Mouse (Mus musculus) urinary bladder, adult 2 months (tissue): ENCODE measurements around the gene Ikzf2. TPM values are rescaled to one million over a fixed set of nuclear protein-coding genes. Genes with fewer than 3 reads are reported as not detected.

Source experiments
- DNase-seq: peaks from one replicate; pipeline ENCODE4 v3.0.0; 2022; ENCODE audit warnings: low spot score
- polyA plus RNA-seq: library from polyadenylated mRNA; depleted of rRNA; stranded (reverse); fragments of >200 nt; gene quantifications from 2 replicates; pipeline ENCODE4 v1.2.3, GENCODE M21; 2012; rRNA removed

Gene Ikzf2
- polyA plus RNA-seq = 12.9 and 14.0 TPM in 2 replicates

DNA sequence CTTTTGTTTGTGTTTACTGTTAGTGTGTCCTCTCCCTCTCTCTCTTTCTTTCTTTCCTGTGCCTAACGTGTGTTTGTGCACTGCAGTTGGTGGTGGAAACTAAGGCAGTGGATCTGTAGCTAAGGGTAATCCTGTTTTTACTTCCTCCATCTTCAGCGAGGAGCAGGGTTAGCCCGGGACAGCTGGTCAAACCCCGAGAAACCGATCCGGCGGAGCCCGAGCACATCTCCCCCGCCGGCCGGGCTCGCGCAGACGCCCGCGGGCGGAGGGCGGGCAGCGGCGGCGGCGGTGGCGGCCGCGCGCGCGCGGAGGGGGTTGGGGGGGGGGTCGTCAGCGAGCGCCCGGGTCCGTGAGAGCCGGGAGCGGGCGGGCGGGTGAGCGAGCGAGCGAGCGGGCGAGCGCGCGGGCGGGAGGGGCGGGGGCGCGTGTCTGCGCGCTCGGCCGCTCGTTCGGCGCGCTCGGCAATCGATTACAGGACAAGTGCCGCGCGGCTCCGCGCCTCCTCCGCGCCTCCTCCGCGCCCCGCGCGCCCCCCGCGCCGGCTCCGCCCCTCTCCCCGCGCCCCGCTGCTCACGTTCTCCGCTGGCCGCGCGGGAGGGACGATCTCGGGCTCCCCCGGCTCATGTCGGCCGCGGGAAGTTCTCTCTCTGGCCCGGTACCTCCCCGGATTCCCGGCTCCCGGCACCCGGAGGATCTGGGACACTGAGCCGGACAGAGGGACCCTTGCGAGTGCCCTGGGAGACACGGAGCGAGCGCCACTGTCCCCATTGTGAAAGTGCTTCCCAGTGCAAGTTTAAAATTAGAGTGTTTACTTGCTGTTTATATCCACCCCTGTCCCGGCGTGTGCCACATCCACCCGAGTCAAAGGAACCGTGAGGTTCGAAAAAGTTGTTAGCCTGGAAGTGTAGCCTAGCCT is at the start of gene Ikzf2:
TSS of gene Ikzf2 (minus strand) at position 170 of the 916 bp plus-strand sequence.
- DNase-seq = peak; percentile 79

DNA sequence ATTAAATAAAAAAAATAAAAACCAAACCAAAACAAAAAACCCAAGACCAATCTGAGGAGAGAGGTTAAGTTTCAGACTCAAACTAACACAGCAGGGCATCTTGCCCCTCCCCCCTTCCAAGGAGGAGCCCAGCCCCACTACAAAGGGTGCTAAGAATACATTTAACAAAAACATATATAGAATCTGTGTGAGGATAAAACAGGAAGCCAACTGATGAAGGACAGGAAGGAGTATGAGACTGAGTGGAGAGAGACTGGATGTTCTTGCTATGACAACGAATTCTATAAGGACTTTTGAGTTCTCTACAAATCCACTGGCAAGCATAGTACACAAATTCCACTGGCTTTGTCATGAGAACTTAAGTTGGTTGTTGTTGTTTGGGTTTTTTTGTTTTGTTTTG is 42.7 kb upstream of the Ikzf2 start:
- DNase-seq = no peak

DNA sequence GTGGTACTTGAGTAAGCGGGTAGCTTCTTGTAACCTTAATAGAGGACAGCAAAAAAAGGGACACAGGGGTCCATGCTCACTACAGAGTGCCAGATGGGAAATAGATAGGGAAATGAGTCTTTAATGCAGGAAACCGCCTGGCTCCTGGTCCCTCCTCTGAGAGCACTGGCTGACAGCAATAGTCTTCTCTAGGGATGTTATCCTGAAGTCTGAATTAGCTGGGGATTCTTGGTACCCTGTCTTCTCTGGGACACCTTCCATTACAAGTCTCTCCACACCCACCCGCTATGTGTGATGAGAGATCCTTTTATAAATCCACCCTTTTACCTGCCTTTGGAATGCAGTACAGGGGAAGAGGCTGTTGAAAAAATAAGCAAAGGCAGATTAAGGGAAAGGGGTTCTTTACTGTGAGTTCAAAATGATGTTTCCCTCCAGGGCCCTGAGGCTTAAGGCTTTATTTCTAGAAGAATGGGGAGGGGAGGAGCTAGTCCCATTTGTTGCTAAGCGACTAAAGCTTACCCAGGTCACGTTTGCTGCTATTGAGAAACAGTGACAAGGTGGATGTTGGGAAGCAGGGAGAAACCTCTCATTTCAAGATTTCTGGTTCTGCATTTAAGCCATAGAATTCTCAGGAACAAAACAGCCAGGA is 42.1 kb upstream of the Ikzf2 start:
- no peak for DNase-seq

DNA sequence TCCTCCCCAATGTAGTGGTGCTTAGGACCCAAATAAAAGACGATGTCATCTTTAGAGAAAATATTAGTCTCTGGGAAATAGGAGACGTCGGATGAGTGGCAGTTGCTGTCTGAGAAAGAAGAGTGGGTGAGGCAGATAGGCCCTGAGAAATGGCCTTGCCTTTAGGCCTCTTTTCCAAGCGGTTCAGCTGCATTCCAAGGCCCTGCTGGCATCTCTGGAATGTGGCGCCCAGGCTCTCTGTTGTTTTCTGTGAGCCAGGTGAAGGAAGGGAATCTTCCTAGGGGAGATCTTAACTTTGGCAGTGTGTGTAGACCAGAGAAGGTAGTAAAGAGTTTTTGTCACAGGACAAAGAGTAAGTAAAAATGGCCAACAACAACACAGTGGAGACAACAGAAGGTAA is 40.9 kb upstream of the Ikzf2 start:
- DNase-seq = no peak

DNA sequence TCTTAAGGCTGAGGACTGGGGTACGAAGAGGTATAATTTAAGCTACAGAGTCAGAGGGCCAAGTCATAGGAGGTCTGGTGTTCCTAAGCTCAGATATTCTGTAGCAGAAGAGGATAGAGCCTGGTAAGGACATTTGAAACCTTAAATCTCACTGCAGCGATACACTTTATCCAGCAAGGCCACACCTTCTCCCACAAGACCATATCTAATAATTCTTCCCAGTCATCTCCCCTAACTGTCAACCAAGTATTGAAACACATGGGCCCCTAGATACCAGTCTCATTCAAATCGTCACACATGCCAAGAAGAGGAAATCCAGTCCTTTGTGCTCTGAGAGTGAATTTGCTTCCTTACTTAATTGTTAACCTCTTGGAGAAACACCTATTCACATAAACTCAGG is 30.1 kb upstream of the Ikzf2 start:
- no peak for DNase-seq

DNA sequence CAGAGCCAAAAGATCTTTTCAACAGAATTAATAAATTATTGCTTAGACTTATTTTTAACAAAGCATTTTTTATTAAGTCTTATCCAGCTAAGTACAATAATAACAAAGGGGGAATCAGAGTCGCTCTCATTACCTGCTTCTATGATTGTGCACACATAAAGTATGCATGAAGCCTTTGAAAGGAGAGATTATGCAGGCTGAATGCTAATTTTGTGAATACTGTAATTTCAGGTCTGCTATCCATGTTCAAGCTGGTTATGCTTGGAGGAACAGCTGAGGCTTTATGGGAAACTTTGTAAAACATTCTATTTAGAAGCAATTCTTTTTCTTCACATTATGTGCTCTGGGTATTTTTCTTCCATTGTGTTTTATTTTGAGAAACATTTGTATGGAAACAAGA is 21.5 kb upstream of the Ikzf2 start:
- DNase-seq = no peak

DNA sequence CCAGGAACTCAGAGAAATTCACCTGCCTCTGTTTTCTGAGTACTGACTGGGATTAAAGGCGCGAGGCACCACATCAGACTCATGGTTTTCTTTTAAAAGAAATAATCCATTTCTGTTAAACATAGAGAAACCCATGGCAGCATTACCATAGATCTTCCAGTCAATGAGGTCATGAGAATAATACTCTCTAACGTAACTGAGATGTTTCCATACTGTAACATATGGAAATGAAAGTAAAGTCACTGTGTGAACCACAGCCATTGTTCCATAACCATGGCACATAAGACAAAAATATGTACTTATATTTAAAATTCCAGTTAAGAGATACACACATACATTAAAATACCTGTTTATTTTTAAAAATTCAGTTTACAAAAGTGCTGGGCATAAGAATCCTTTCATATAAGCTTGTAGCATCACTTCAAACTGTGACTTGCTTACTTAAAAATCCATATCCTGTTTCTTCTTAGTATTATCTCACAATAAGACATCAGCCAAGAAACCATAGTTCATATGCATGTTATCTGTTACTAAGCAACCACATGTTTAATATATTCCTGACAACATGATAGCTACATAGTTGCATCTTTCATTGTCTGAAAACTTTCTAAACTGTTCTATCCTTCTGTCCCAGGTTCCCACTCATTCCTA is 16.6 kb upstream of the Ikzf2 start:
- DNase-seq = no peak

DNA sequence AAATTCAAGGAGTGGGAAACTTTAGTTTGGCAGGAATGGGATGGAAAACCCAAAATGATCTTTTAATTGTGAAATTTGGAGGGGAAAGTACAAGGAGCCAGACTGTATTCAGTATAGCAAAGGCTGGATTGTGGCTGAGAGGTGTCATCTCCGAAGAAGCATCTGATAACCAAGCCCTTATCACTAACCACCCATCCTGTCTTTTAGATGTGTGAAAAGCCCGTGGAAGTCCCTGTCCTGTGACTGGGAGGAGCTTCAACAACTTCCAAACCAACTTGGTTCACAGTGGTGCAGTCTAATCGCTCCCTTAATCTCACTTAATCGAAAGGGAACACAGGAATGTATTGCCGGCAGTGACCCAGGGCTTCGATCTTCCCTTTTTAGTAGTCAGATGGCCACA is 4.9 kb upstream of the Ikzf2 start:
- DNase-seq = no peak

DNA sequence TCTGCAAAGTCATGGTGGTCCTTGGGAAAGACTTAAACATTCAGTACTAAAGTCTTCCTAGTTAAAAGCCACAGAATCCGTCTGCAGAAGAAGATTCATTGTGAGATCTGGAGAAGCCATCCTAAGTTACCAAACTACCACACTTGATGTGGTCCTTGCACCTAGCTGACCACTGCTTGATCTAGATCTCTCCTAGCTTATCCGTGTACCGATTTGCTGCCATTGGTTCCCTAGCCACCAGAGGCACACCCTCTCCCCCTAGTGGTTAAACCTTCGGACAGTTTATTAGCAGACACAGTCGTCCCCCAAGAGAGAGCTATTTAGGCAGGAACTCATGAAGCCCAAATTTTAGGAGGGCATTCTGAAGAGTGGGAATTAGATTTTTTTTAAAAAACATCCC is 1.9 kb upstream of the Ikzf2 start:
- no peak for DNase-seq

DNA sequence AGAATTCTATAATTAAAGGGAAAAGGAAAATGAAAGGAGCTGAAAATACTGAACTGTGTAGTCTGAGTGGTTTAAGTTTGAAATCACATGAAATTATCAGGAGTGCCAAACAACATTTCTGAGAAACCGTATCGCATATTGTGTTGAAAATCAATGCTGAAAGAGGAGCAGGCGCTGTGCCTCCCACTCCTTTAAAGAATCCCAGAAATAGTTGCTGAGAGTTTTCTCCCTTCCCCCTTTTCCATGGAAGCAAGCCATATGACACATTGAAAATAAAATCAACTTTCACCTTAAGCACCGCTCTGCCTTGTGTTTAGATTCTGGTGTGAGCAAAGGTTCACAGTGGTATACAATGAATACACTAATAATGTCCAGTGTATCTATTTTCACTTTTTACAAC is 1.1 kb upstream of the Ikzf2 start:
- no peak for DNase-seq

DNA sequence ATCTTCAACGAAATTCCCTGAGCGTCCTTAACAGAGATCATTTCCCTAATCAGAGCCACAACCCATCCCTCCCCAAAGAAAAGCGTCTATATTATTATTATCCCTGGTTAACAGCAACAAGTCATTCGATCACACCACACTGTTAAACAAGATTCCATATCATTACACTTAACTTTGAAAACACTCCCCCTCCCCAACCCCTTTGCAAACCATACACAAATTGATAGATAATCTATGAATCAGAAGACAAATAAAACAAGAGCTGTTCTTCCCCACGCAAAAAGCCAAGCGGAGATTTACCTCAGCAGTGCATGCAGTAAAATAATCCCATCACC is 337 bp downstream of the Ikzf2 start:
- no peak for DNase-seq

DNA sequence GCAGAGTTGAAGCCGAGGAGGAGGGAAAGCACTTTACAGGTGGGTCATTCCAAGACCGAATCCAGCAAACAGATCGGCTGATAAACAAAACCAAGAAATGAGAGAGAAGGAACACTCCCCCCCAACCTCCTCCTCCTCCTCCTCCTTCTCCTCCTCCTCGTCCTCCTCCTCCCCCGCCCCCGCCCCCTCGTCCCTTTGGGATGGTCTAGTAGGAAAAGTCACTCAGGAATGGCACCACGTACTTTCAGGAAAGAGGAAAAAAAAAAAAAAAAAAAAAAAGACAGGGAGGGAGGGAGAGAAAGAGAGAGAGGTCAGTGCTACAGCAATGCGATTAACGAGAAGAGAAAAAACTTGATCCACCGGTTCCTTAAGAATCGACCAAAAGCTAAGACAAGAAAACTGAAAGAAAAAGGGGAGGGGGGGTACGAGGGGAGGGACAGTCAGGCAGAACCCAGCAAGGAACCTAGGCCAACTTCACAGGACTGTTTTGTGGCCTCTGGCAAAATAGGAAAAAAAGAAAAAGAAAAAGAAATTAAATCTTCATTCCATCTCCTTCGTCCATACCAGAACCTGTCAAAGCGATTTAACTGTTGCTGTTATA is 1.1 kb downstream of the Ikzf2 start:
- no peak for DNase-seq

DNA sequence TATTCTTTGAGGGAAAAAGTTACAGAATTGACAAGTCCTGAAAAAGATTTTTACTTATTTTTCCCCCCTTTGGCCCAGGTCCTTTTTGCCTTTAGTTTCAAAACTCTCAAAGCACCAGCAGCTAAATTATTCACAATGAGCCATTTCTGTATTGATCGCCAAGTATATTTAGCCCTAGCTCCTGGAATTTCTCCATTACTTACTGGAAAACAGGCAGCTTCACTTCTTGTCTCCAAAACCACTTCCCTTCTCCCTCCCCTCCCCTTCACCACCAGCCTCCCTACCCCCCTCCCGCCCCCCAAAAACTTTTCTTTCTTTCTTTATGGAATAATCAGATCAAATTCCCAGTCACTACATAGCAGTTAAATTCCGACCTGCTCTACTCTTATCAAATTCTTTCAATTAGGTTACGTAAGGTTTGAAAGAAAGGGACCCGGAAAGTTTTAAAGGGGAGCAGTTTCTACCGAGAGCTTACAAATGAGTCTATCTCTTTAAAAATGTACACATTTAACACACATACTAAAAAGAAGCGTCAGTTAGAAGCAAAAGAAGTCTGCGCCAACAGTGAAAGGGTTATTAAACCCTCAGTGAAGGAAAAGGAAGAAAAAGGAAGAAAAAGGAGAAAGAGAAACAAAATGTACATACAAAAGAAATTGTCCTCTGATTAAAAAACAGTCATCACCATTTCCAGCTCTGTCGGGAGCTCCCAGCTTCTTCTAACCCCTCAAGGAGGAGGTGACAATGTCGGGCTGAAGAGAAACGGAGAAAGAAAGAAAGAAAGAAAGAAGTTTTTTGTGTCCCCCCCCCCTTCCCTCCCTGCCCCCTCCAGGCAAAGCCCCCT is 1.8 kb downstream of the Ikzf2 start:
- no peak for DNase-seq

DNA sequence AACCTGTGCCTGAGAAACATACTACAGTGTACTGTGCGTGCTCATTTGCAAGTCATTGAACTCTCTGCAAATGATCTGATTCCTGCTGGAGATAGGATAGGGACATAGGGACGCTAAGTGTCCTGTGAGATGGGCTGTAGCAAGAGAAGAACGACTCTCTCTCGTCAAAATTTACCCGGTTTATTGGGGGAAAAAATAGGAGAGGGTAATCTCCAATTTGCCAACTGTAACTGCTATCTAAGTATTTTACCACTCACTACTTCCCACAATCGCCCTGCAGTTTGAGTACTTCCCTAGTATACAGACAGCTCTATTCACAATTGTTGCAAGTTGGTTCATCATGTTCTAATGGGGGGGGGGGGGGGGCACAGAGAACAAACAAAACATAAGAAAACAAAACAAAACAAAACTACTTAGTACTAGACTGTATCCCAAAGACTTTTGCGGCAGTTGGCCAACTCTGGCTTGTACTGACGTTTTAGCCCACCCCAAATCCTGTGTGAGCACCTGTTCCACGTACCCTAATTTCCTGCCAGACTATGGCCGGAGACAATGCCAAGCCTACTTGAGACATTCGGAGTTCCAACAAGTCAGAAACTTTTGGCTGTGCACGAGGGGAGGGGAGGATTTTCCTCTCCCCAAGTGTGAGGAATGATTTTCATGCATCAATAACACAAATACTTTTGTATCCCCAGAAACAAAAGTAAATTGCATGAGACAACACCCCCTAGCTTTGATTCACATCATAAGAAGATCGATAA is 2.6 kb downstream of the Ikzf2 start:
- DNase-seq = no peak

DNA sequence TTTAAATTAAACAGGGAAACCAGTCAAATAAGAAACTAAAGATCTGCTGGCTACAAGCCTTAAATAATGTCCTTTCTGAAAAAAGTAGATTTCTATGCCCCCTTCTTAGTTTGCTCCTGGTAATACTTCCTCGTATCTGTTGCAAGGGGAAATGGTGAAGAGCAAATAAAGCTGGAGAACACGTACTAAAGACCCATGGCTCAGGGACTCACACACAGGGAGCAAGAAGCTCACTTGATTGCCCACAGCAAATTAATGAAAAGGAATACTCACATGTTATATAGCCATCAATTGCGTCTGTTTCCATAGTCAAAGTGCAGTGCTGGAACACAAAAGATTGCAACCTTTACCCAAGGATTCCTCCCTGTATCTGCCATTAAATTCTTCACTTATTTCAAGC is 3.2 kb downstream of the Ikzf2 start:
- DNase-seq = no peak

DNA sequence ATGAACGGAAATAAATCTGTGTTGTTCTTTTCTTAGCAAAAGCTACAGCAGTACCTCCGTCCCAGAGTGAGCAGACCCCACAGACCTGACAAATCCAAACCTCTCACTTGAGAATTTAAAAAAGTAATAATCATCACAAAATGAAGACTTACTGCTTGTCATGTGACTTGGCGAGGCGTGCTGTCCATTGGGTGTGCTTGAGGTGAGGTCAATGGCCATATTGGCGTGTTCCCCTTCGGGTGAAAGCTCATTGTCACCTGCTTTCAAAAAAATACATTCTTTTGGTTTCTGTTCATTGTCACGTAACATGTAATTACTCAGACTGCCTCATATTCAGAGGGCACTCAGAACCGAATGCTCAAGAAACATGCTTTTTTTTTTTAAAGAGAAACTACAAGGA is 4.0 kb downstream of the Ikzf2 start:
- no peak for DNase-seq

DNA sequence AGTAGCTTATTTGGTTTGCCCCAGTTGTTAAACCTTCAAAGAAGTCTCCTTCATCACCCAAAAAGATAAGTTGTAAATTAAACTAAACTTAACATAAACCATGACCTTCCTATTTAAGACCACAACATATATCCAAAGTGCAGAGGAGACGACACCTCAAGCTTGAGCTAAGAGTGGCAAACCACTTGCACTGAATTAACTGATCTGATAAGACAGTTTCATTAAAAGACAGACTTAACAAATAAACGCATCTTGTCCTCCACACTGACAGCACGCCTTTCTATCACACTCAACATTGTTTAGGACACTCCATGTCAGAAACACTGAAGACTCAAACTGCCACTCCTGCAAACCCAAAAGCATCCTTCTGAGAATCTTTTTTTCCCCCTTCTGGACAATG is 4.8 kb downstream of the Ikzf2 start:
- no peak for DNase-seq

DNA sequence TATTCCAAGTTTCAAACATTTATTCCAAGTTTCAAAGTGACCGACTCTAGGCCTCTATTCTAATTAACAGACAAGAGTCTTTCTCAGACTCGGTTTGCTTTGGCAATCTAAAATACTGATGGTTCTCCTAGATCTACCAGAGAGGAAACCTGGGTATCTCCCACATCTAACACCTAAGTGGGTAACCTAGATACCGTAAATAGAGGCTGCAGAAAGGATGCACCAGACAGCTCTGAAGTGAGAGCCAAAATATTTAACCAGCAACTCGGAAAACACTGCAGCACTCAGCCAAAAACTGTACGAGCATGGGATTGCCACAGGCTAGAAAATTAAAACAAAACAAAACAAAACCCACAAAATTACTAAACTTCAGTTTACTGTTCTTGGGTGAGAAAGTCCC is 6.0 kb downstream of the Ikzf2 start:
- DNase-seq = no peak

DNA sequence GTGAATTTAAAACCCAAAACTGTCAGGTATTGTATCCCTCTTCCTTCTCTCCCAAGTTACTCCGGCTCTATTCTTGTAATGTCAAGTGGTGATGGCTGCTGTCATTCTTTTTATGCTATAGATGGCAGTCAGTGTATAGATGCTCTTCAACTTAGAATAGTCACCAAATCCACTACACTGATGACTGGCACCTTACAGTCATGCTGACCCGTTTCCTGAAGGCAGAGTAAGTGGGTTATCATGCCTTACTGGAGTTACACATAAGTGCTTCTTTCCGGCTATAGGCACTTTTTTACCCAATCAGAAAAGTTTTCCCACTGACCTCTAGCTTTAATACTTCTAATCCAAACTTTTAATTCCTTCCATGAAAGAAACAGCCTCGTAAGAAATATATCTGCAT is 6.5 kb downstream of the Ikzf2 start:
- no peak for DNase-seq

DNA sequence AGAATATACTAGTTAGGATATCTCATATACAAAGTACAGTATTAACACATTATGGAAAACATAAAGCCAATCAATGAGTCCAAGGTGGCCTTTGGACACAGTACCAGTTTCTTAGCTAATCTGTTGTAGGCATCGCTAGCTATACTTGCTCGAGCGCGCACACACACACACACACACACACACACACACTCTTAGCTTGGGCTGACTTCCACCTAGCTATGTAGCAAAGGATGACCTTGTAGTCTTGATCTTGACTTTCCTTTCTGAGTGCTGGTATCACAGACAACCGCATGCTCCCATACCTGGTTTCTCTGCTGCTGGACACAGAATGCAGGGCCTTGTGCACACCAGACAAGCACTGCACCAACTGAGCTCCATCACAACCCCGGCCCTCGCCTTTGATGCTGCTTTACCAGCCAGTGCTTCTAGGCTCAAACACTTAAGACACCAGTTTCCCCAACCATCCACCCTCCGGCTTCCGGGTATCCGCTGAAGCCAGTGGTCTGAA is 17.1 kb downstream of the Ikzf2 start:
- DNase-seq = no peak

DNA sequence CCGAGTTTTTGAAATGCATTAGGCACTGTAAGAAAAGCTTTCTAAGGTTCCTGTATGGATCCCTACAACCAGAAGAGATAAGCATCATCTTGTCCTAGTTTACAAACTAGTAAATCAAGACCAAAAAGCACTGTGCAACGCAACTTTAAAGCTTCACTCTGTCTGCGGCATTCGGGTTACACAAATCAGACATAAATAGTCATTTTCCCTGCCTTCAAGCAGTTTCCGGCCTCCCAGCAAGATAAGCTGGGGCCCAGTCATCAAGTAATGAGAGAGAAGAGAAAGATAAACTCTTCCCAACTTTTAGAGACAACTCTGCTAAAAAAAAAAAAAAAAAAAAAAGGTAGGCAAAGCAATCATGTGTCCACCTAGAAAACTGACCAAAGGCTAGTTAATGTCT is 19.6 kb downstream of the Ikzf2 start:
- DNase-seq = no peak
